Mouse (Mus musculus): ENCODE measurements around the gene Tenm2. TPM values are rescaled to one million over a fixed set of nuclear protein-coding genes. Genes with fewer than 3 reads are reported as not detected.

The Tenm2 gene
- polyA plus RNA-seq, 1 experiment: 0.02 TPM

- 66% methylated on average over 4 of the region's 4 CpGs for WGBS
- no peak for DNase-seq (ENCODE audit: low read depth, low spot score)
Measured at GRCm38 (mm10) chr11:36527509-36527908, 708.3 kb downstream of the Tenm2 start.

GRCm38 (mm10) chr11:36526381-36526780, 709.4 kb downstream of the Tenm2 start:
- WGBS: 11% methylated on average over 8 of the region's 8 CpGs
- DNase-seq (ENCODE audit: low read depth, low spot score): peak; percentile 14

DNA sequence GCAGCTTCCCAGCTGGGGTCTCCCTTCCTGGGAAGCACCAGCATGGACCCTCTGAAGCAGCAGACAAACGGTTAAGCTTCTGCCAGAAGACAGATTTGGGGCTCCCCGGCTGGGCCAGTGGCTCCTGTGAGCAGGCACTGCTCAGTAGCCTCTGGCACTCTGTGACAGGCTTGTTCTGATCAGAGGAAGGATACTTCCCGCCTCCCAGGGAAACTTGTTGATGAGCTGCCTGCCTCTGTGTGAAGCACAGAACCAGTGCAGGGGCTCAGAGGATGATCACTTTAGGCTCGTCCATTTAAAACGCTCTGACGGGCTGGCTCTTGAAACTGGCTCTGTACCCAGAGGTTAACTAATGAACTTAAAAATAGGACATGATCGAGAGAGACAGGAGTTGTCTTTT, 723.3 kb downstream of the Tenm2 start:
- no peak for DNase-seq (ENCODE audit: low read depth, low spot score)
- WGBS: 54% methylated on average over 7 of the region's 7 CpGs

GRCm38 (mm10) chr11:36508312-36508711, 727.5 kb downstream of the Tenm2 start:
- WGBS: 64% methylated on average over 7 of the region's 7 CpGs
- no peak for DNase-seq (ENCODE audit: low read depth, low spot score)

- 72% methylated on average over 9 of the region's 9 CpGs for WGBS
- no peak for DNase-seq (ENCODE audit: low read depth, low spot score)
Measured at GRCm38 (mm10) chr11:36494898-36495548, 740.7 kb downstream of the Tenm2 start.

DNA sequence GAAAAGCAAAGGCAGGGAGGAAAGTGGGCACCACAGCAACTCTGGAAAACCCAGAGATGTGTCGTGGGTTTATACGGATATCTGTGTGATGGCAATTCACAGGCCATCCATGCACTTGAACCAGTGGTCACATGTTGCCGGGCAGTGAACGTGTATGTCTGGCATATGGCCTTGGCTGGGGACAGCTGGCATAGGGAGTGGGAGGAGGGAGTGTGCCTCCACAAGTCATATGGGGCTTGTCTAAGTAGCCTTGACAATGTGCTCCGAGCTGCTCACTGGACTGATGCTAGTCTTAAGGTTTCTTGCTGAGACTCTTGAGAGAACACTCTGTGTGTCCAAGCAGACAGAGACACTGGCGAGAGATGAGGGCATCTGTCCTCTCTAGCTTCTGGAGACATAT, 743.5 kb downstream of the Tenm2 start:
- DNase-seq (ENCODE audit: low read depth, low spot score): no peak
- WGBS: 83% methylated on average over 6 of the region's 6 CpGs

- DNase-seq (ENCODE audit: low read depth, low spot score): no peak
- WGBS: 59% methylated on average over 7 of the region's 7 CpGs
Measured at GRCm38 (mm10) chr11:36490085-36490484, 745.7 kb downstream of the Tenm2 start.

DNA sequence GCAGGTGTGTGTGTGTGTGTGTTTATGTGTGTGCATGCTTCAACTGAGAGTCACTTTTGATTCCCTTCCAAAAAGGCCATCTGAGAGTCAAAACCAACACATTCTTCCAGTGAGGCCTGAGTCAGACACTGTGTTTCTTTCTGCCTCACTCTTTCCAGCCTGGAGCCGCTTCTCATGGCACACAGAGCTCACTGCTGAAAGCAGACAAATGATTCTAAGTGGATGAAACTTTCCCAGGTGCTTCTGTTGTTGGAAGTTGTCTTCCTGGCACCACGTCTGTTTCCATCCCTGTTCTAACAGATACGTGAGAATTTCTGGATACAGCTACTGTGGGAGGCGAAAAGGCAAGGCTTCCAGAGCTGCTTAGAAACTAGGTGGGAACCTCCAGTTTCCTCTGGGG, 747.1 kb downstream of the Tenm2 start:
- DNase-seq (ENCODE audit: low read depth, low spot score): no peak
- WGBS: 72% methylated on average over 4 of the region's 4 CpGs

DNA sequence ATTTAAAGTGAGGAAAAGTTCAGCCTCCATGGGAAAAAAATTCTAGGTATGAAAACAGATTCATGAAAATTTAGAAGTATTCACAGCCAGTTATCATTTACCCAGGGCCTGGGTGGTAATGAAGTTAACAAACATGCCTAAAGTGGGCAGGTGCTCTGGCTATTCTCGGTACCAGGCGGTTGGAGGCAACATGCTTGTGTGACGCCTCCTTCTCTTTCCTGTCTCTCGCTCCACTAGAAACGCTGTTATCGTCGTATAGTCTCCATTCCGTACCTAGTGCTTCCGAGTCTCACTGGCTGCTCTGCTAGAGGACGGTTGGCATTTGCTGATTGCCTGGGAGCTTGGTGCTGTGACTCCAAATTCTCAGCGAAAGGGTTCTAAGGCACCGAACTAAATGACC, 749.7 kb downstream of the Tenm2 start:
- 24% methylated on average over 12 of the region's 12 CpGs for WGBS

DNA sequence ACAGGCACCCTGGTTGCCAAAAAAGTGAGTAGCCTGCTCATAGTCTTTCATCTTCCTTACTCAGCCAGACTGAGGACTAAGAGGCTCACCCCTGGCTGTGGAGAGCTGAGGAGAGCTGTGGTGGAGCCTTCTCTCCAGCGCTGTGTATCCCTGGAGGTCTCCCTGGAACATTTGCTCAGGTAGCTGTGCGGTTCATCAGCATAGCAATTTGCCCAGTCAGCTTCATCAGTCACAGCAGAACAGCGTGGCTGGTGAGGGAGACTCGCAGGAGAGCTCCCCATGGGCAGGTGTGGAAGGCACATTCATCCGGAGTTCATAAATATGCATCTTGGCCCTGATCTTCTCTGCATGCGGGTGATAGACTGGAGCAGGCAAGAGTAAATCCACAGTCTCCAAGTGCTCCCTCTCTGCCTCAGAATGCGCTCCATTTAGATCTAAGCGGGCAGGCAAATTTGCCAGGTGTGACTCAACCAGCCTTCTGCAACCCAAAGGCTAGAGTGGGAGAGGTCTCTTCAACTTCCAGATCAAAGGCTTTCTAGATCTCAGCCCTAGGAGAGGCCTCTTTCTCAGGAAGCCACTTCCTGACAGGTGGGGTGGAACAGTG, 751.2 kb downstream of the Tenm2 start:
- no peak for DNase-seq (ENCODE audit: low read depth, low spot score)
- 50% methylated on average over 8 of the region's 8 CpGs for WGBS

More for the DNA sequence above, 749.7 kb downstream of the Tenm2 start:
- no peak for DNase-seq (ENCODE audit: low read depth, low spot score)

- WGBS: 82% methylated on average over 8 of the region's 8 CpGs
- DNase-seq (ENCODE audit: low read depth, low spot score): no peak
Measured at GRCm38 (mm10) chr11:36482136-36482535, 753.6 kb downstream of the Tenm2 start.

DNA sequence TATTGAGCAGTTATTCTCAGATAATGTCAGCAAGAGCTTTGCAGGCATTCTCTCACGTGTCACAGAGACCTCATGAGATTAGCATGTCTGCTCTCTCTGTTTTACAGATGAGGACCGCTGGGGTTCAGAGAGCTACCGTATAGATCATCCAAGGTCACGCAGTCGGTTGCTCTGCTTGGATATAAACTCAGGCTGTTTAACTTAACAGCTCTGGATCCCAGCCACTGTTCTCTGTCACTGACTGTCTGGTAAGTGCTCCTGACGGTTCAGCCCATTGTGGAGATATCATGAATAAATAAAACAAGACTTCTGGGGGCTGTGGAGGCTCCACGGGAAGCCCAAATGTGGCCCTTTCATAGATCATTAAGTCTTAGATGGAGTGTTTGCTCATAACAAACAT, 754.2 kb downstream of the Tenm2 start:
- DNase-seq (ENCODE audit: low read depth, low spot score): no peak
- 31% methylated on average over 7 of the region's 7 CpGs for WGBS

- WGBS: 88% methylated on average over 5 of the region's 5 CpGs
- DNase-seq (ENCODE audit: low read depth, low spot score): no peak
Measured at GRCm38 (mm10) chr11:36481086-36481485, 754.7 kb downstream of the Tenm2 start.

DNA sequence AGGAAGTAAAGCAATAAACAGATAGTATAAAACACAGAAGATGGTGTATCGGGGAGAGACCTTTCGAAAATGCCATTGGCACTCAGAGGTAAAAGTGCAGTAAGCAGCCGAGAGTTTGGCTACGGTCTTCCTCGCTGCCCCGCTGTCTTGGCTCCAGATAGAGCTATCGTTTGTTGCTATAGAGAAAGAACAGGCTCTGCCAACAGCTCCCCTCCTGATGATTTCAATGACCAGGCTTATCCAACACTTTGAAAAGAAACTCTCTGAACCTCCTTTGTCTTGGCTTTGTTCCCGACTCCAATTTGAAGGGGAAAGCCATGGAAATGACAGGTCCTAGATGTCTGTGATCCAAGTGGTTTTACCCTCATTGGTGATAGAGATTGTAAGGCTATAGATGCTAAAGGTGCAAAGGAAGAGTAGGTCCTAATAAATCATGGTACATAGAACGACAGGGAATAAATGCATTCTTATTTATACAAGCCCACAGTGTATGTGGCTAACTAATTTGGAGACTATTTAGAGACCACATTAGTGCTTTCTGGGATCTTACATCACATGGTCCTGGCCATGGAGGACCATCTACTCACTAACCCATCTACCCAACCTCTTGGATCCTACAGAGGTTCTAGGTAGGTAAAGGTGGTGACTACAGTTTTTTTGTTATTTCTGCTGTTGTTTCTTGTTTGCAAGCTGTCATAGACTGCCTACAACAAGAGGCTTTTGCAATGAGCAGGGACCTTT, 765.8 kb downstream of the Tenm2 start:
- 74% methylated on average over 9 of the region's 9 CpGs for WGBS
- no peak for DNase-seq (ENCODE audit: low read depth, low spot score)

DNA sequence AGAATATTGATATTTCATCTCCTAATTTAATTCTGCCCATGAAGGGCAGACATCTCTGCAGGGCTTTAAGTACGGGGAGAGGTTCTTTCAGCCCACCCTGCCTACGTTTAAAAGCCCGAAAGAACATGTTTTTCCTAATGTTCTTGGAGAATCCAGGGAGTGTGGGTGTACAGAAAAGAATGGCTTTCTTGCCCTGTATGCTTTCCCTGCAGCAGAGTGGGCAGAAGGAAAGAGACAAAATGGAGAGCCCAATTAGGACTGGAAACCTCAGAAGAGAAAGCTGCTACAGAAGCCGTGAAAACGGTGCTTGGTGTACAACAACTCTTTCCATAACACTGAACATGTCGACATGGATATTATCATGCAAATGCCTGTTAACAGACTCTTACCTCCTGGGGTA, 777.3 kb downstream of the Tenm2 start:
- DNase-seq (ENCODE audit: low read depth, low spot score): no peak
- WGBS: 82% methylated on average over 6 of the region's 6 CpGs

- no peak for DNase-seq (ENCODE audit: low read depth, low spot score)
- WGBS: 88% methylated on average over 6 of the region's 6 CpGs
Measured at GRCm38 (mm10) chr11:36454076-36454475, 781.7 kb downstream of the Tenm2 start.

- DNase-seq (ENCODE audit: low read depth, low spot score): no peak
- WGBS: 65% methylated on average over 9 of the region's 9 CpGs
Measured at GRCm38 (mm10) chr11:36452436-36452835, 783.3 kb downstream of the Tenm2 start.

DNA sequence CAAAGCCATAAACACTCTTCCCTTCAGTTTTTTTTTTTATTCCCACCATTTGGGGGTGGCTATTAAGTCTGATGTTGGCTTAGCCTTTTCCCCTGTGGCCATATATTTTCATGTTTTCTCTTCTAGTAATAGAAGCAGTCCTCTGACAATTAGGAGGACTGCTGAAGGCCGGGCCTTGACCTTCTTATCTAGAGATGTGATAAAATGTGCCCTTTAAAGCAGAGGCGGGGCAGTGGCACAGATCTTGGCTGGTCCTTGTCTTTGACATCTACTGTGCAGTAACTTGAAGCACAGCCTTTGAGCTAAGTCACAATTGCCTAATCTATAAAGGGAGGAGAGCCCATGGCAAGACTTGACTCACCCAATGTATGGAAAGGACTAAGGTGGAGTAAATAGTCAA, 789.4 kb downstream of the Tenm2 start:
- WGBS: 34% methylated on average over 2 of the region's 2 CpGs
- DNase-seq (ENCODE audit: low read depth, low spot score): no peak

- 91% methylated on average over 7 of the region's 7 CpGs for WGBS
- DNase-seq (ENCODE audit: low read depth, low spot score): no peak
Measured at GRCm38 (mm10) chr11:36443821-36444220, 791.9 kb downstream of the Tenm2 start.

DNA sequence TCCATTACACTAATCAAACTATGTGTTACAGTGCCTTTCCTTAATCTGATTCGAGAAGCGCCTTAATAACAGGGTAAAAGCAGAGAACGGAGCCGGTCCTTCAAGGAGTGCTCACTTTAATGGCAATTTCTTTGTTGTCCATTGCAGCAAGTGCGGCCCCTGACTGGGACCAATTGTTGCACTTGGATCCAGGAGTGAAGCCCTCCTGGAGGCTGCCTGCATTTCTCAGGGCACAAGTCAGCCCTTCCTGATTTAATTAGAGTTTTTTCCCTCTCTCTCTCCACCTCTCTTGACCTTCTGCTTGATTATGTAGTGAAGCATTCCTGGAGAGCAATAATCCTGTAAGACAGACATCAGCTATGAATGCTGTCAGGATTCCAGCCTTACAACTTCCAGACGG, 794.0 kb downstream of the Tenm2 start:
- WGBS: 48% methylated on average over 6 of the region's 6 CpGs
- DNase-seq (ENCODE audit: low read depth, low spot score): no peak

GRCm38 (mm10) chr11:36436251-36436650, 799.5 kb downstream of the Tenm2 start:
- WGBS: 46% methylated on average over 8 of the region's 8 CpGs
- no peak for DNase-seq (ENCODE audit: low read depth, low spot score)

All from large intestine, adult 2 months (tissue).